ENCODE assay signal across 18 mouse cellular contexts in the genomic region with DNA sequence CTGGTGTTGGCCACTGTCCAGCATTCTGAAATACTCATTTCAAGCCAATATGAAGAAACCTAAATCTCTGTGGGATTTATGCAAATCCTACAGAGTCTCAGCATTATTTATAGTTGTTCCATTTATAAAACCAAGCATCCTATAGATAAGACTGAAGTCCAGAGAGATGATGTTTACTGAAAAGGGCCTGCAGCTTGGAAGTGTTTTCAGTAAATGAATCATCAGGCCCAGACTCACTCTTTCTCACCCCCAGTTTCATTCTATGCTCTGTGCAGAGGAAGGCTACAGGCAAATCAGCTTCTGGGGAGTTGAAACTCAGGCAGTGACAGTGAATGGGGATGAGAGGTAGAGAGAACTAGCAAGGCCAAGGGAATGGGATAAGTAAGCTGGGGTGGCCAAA.
"Had no signal": no experiment of that assay in that cellular context is flagged by ENCODE, and none has a peak within 500 bp of the region (broad histone marks: within the 10 kb centered on the region; RNA-seq: fewer than 3 reads in every experiment).

No protein-coding gene starts in this region.

- H3K4me1 ChIP-seq: midbrain, embryonic 10.5 days had no signal

- H3K4me3 ChIP-seq: midbrain, embryonic 10.5 days; midbrain, embryonic 12.5 days; myocyte; neural tube, embryonic 13.5 days; neural tube, embryonic 15.5 days had no signal

- ATAC-seq: midbrain, embryonic 16.5 days had no signal

- DNase-seq: lung, adult 18-20 months; lung, embryonic 14.5 days; lung, postnatal 10 days; lung, postnatal 4 days; midbrain, embryonic 14.5 days; retina, postnatal 1 day; right cerebral cortex, postnatal 25 days; right cerebral cortex, postnatal 4 days; spleen, adult 18-20 months; thymus, adult 18-20 months; thymus, postnatal 14 days; thymus, postnatal 36 days had no signal

- H3K27ac ChIP-seq: midbrain, embryonic 10.5 days; midbrain, embryonic 12.5 days; neural tube, embryonic 13.5 days; neural tube, embryonic 15.5 days had no signal
